In genomic region chr5:132653694-132654300, GRCm38 (mm10) we compare ENCODE assay signal across 8 mouse cellular contexts.
A peak's percentile ranks its signal among the peaks of the same experiment; 100 is the strongest.
DNase-seq lines count a peak whose midpoint lies in the region; ATAC-seq and TF ChIP-seq lines count a peak whose summit lies in the region.

No protein-coding gene starts in this region.

- no peak overlapping the region for H3K4me3 ChIP-seq in heart, embryonic 10.5 days
- H3K4me3 ChIP-seq in midbrain, postnatal 0 days (ENCODE audit: low read depth, low read length), result no peak overlapping the region
- no peak overlapping the region for H3K4me3 ChIP-seq in midbrain, embryonic 11.5 days (ENCODE audit: low read depth, low read length)

- peaks cover 4% of the 10 kb centered on the region; the same call in 1 of the 2 replicates for H3K4me1 ChIP-seq in heart, embryonic 10.5 days
- H3K4me1 ChIP-seq in midbrain, postnatal 0 days (ENCODE audit: insufficient read depth, low read length), result no peaks in the 10 kb centered on the region
- no peaks in the 10 kb centered on the region for H3K4me1 ChIP-seq in midbrain, embryonic 11.5 days (ENCODE audit: control insufficient read depth, insufficient read depth, low read length)

- no peak for ATAC-seq in midbrain, postnatal 0 days (ENCODE audit: low FRiP score)
- no peak for ATAC-seq in midbrain, embryonic 11.5 days (ENCODE audit: low FRiP score)
- ATAC-seq in granulocyte monocyte progenitor cell, adult 5-6 weeks (replicated peaks; ENCODE audit: poor library complexity, severe bottlenecking), result no peak

- no peaks in the 10 kb centered on the region for H3K36me3 ChIP-seq in heart, embryonic 10.5 days
- no peaks in the 10 kb centered on the region for H3K36me3 ChIP-seq in midbrain, postnatal 0 days (ENCODE audit: insufficient read depth, low read length)
- no peaks in the 10 kb centered on the region for H3K36me3 ChIP-seq in midbrain, embryonic 11.5 days (ENCODE audit: control insufficient read depth, insufficient read depth, low read length)

- peaks cover 5% of the 10 kb centered on the region; the same call in 1 of the 2 replicates for H3K27me3 ChIP-seq in heart, embryonic 10.5 days (ENCODE audit: insufficient read depth, poor library complexity, severe bottlenecking)
- H3K27me3 ChIP-seq in midbrain, postnatal 0 days (ENCODE audit: insufficient read depth, low read length), result no peaks in the 10 kb centered on the region
- no peaks in the 10 kb centered on the region for H3K27me3 ChIP-seq in midbrain, embryonic 11.5 days (ENCODE audit: control insufficient read depth, insufficient read depth, low read length)

- H3K27ac ChIP-seq in heart, embryonic 10.5 days, result no peak overlapping the region
- no peak overlapping the region for H3K27ac ChIP-seq in midbrain, postnatal 0 days (ENCODE audit: low read depth, low read length)
- H3K27ac ChIP-seq in midbrain, embryonic 11.5 days (ENCODE audit: low read depth, low read length), result no peak overlapping the region

- 0 out of 2 replicates have a peak, but pooled peaks cover 6% of the 10 kb centered on the region for H3K9me3 ChIP-seq in heart, embryonic 10.5 days
- no peaks in the 10 kb centered on the region for H3K9me3 ChIP-seq in midbrain, postnatal 0 days (ENCODE audit: low read length)
- no peaks in the 10 kb centered on the region for H3K9me3 ChIP-seq in midbrain, embryonic 11.5 days (ENCODE audit: control insufficient read depth, low read length)

- H3K9ac ChIP-seq in midbrain, postnatal 0 days (replicated peaks; ENCODE audit: low read length, poor library complexity, severe bottlenecking), result no peak overlapping the region
- H3K9ac ChIP-seq in midbrain, embryonic 11.5 days (ENCODE audit: low read length), result no peak overlapping the region

- no peak overlapping the region for H3K4me2 ChIP-seq in midbrain, postnatal 0 days (ENCODE audit: low read depth, low read length, poor library complexity, severe bottlenecking)
- no peak overlapping the region for H3K4me2 ChIP-seq in midbrain, embryonic 11.5 days

- TF ChIP-seq CTCF in midbrain, postnatal 0 days (IDR thresholded peaks at IDR 0.05), result no peak

- peak; percentile 61 to 84 for DNase-seq in heart, adult 18-20 months
- no peak for DNase-seq in heart, embryonic 10.5 days (ENCODE audit: low spot score)
- DNase-seq in midbrain, postnatal 0 days (ENCODE audit: low spot score), result peak; percentile 20
- DNase-seq in midbrain, embryonic 11.5 days (ENCODE audit: low spot score, missing footprints), result no peak
- DNase-seq in heart, adult 9 months (ENCODE audit: low spot score in 2 of 2), result peak; percentile 41 to 68
- DNase-seq in ovary, postnatal 36 days (ENCODE audit: low spot score), result peak; percentile 10
- DNase-seq in layer of hippocampus, adult 8-10 months (ENCODE audit: low spot score in 2 of 2), result no peak

- WGBS in heart, embryonic 10.5 days, result 51% methylated on average over 6 of the region's 6 CpGs
- WGBS in midbrain, postnatal 0 days, result 46% methylated on average over 6 of the region's 6 CpGs
- WGBS in midbrain, embryonic 11.5 days, result 50% methylated on average over 6 of the region's 6 CpGs

Comparison
In these comparisons a context has a peak if more than half of its experiments do, and no peak if none do; other contexts are left out.
1. DNase-seq: peak in heart, adult 18-20 months (2 of 2), midbrain, postnatal 0 days (single experiment), heart, adult 9 months (2 of 2) and ovary, postnatal 36 days (single experiment); none in heart, embryonic 10.5 days (single experiment), midbrain, embryonic 11.5 days (single experiment) and layer of hippocampus, adult 8-10 months (0 of 2).